Mouse (Mus musculus) adipocyte (in vitro differentiated cells): ENCODE results near the gene Trabd.

Source experiments
- DNase-seq: peaks from one replicate; pipeline ENCODE4 v3.0.0-alpha.2; 2016; ENCODE audit warnings: low spot score

Trabd gene

GRCm38 (mm10) chr15:89127364-89127940 is 52.5 kb downstream of the Trabd start:
- no peak for DNase-seq

- DNase-seq, result peak; percentile 83
Measured at GRCm38 (mm10) chr15:89128382-89129350, 53.7 kb downstream of the Trabd start, which contains the start of gene Hdac10. Hdac10 (minus strand) TSS chr15:89128700.

GRCm38 (mm10) chr15:89130245-89130644 is 55.3 kb downstream of the Trabd start:
- no peak for DNase-seq

DNA sequence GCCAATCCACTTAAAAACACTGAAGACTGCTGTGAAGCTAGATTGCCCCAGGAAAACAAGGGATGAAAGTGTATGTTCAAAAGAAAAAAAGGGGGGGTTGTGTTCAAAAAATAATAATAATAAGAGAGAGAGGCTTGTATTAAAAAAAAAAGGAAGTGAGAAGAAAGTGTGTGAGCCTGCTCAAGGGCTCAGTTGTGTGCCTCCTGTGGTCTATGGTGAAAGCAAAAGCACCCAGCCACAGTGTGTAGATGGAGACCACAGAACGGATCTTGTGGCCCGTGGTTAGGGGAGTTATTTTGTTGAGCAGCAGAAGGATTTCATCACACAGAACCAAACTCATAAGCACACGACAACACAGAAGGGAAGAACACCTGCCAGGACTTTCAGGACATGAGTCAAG is 56.4 kb downstream of the Trabd start:
- DNase-seq, result no peak
